Mouse (Mus musculus) monocyte, adult 59 days (primary cell): ENCODE results near the gene Brinp3. TPM values are rescaled to one million over a fixed set of nuclear protein-coding genes. Genes with fewer than 3 reads are reported as not detected.

Experiments used
- total RNA-seq, 2 experiments: library from RNA; stranded (reverse); gene quantifications; one replicate each; pipeline ENCODE4 v1.2.4; 2023

Brinp3 gene
- total RNA-seq = not detected

DNA sequence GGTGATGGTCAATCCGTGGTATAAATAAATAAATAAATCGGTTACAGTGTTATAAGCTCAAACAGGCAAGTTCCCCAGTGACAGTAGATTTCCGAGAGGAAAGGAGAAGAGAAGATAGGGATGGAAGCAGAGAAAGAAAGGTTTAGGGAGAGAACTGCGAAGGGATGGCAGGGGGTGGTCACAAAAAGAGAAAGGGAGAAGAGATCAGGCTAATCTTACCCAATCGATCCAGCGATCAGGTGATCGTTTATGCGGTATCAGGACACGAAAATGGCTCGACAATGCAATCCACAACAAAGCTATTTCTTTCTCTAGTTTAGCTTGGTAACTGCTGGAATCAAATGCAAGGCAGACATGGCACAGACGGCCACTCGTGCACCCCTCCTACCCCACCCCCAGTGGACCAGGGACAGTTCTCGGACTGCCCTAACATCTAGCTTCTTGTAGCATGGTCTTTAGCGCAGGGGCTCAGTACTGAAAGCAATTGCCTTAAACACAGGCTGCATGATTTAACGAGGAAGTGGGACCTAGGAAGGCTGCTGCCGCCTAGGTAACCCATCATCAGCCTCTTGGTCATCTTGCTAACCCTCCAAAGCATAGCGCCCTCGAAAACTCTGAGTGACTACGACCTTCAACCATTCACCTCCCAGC lies at the start of gene Brinp3:
TSS of gene Brinp3 (plus strand) at position 80 of the 651 bp plus-strand sequence.

